Mouse (Mus musculus) layer of hippocampus, adult 8-10 months (tissue): ENCODE results near the gene Wdhd1. TPM values are rescaled to one million over a fixed set of nuclear protein-coding genes. Genes with fewer than 3 reads are reported as not detected.

Source experiments
- total RNA-seq, 4 experiments: library from RNA; stranded (reverse); gene quantifications; 2 replicates each; pipeline ENCODE4 v1.2.4; 2022

Wdhd1 gene
- total RNA-seq, 4 experiments from 2014 or later, result 6.5 to 10.5 (median 7.2) TPM

Other genes with a start within 250 kb of the Wdhd1 start
- gene Gch1, start 87.4 kb downstream of the Wdhd1 start, total RNA-seq, result 1 to 10 TPM; 1.1 to 1.5 (median 1.4) TPM
- gene Socs4, start 74 bp upstream of the Wdhd1 start, total RNA-seq, result 10 to 100 TPM; 11.0 to 12.3 (median 12.1) TPM
- gene Mapk1ip1l, start 21.4 kb upstream of the Wdhd1 start, total RNA-seq, result 10 to 100 TPM; 54.3 to 66.2 (median 61.8) TPM
- gene Lgals3, start 90.9 kb upstream of the Wdhd1 start, total RNA-seq, result 1 to 10 TPM in 2 of 4 experiments, under 1 TPM in 1, not detected in 1; 0.79 to 2.8 (median 2.6) TPM
- 1 to 10 TPM in 1 of 4 experiments, under 1 TPM in 2, not detected in 1; 0.52 to 1.4 (median 0.70) TPM for gene Dlgap5, start 141.6 kb upstream of the Wdhd1 start, total RNA-seq
- 10 to 100 TPM; 79.4 to 98.3 (median 87.4) TPM for gene Fbxo34, start 173.6 kb upstream of the Wdhd1 start, total RNA-seq